Mouse (Mus musculus) lung, embryonic 14.5 days (tissue): ENCODE measurements around the gene Tfpt. TPM values are rescaled to one million over a fixed set of nuclear protein-coding genes. Genes with fewer than 3 reads are reported as not detected.
A peak's percentile ranks its signal among the peaks of the same experiment; 100 is the strongest.

Experiments
- ATAC-seq: fragments of 200-750 bp; cut with Nextera tagmentation; 2 replicates; pipeline ENCODE4 v1.8.0; 2017; ENCODE audit warnings: mild to moderate bottlenecking, moderate TSS enrichment, moderate library complexity; ENCODE audit not compliant: insufficient read depth
- DNase-seq: peaks from one replicate; pipeline ENCODE4 v3.0.0-alpha.2; 2015
- H3K27ac ChIP-seq: fragments of 300-500 bp; sonication (generic); 2 replicates; pipeline ENCODE4 v1.5.1; 2014; ENCODE audit warnings: low read depth, mild to moderate bottlenecking, moderate library complexity
- H3K27me3 ChIP-seq: fragments of 300-500 bp; sonication (generic); 2 replicates; pipeline ENCODE4 v1.6.1; 2014; ENCODE audit warnings: low read length, control low read depth; ENCODE audit not compliant: insufficient read depth
- H3K36me3 ChIP-seq: fragments of 300-500 bp; sonication (generic); 2 replicates; pipeline ENCODE4 v1.6.1; 2014; ENCODE audit warnings: control low read depth; ENCODE audit not compliant: insufficient read depth
- H3K4me1 ChIP-seq: fragments of 300-500 bp; sonication (generic); 2 replicates; pipeline ENCODE4 v1.6.1; 2014; ENCODE audit warnings: antibody characterized with exemption, control low read depth; ENCODE audit not compliant: insufficient read depth
- H3K4me2 ChIP-seq: fragments of 300-500 bp; sonication (generic); 2 replicates; pipeline ENCODE4 v1.6.1; 2014; ENCODE audit warnings: mild to moderate bottlenecking
- H3K4me3 ChIP-seq: fragments of 300-500 bp; sonication (generic); 2 replicates; pipeline ENCODE4 v1.5.1; 2014; ENCODE audit warnings: low read depth, low read length
- H3K9ac ChIP-seq: fragments of 300-500 bp; sonication (generic); 2 replicates; pipeline ENCODE4 v1.6.1; 2014
- H3K9me3 ChIP-seq: fragments of 300-500 bp; sonication (generic); 2 replicates; pipeline ENCODE4 v1.6.1; 2016; ENCODE audit warnings: low read depth, low read length, control low read depth
- CTCF ChIP-seq: IDR thresholded peaks from 2 replicates; pipeline ENCODE4 v1.5.1; 2016; ENCODE audit warnings: antibody characterized with exemption, low read depth
- WGBS: fragments of 180-500 bp; shearing (Covaris S2); extraction: QIAGEN DNeasy Blood & Tissue Kit; methylation state at CpG from one replicate; pipeline ENCODE4 v1.1.7; 2014; 5-methylcytosine and 5-hydroxymethylcytosine counted together
- polyA plus RNA-seq: library from polyadenylated mRNA; unstranded; fragments of >200 nt; fragmentation: Nextera tagmentation; extraction: Ambion mirVana; gene quantifications from 2 replicates; pipeline ENCODE4 v1.2.1, GENCODE M21; 2014

Gene Tfpt
- polyA plus RNA-seq, 1 experiment from 2014 or later: 27.2 TPM

DNA sequence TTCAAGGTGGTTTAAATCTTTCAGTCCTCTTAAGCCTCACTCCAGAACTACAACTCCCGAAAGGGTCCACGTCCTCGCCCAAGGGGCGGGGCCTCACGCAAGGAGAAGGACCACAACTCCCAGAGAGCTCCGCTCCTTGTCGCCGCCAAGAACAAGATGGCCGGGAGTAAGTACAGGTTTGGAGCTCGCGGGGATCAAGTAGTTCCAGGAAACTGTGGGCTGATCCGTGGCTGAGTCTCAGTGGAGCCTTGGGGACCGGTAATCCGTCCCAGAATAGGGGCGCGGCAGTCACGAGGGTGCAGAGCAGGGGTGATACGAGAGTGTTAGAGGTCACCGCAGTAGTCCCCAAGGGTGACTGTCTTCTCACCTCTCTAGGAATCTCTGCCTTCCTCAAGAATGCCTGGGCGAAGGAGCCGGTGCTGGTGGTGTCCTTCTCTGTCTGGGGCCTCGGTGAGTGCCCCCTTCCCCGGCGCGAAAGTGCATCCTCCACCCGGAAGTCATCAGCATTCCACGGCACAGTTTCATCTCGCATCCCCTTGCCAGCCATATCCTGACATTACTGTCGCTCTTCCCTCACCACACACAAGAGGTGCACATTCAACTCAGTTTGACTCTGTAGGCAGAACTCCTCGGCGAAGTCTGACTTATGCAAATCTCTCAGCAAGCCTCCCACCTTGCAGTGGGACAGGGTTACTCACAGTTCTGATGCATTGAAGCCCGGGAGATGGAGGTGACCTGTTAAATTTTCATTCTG lies 12.3 kb downstream of the Tfpt start, which contains the start of gene Ndufa3:
Ndufa3 (plus strand) TSS at position 132 of the 754 bp plus-strand sequence.
- under 1% methylated on average over 32 of the region's 32 CpGs for WGBS

DNA sequence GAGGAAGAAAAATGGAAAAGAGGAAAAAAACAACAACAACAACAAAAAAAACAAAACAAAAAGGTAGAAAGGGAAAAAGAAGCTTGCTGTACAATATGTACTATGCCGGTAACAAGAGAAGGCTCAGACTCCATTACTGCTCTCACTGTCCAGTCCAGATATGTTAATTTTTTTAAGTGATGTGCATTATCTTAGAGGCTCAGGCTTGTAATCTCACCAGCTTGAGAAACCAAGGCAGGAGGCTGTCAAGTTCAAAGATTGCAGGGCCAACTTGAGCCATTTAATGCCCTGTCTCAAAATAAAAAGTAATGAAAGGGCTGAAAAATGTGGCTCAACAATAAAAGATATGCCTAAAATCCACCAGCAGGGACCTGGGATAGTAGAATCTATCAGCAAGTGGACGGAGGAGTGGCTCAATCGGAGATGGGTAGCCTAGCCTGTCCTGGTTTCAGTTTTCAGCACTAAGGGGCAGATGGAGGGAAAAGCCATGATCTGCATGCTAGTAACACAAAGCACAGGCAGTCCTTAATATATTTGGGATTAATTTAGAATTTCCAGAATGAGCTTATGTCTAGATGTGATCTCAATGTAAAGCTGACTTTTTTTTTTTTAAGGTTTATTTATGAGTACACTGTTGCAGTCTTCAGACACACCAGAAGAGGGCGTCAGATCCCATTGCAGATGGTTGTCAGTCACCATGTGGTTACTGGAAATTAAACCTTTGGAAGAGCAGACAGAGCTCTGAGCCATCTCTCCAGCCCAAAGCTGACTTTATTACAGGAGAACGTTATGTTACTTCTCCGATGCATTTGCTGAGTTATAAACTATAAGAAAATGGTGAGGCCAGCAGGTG lies 13.1 kb downstream of the Tfpt start:
- ATAC-seq: peak; percentile 57
- H3K4me1 ChIP-seq: no peaks in the 10 kb centered on the region

More for the DNA sequence above, 12.3 kb downstream of the Tfpt start, which contains the start of gene Ndufa3:
- ATAC-seq (peak; percentile 97), DNase-seq (peak; percentile 93)
- Histone ChIP-seq H3K27ac (0 out of 2 replicates have a peak within 1 kb of the TSS, but pooled peaks have one; percentile 50), H3K9me3 (no peaks in the 10 kb centered on the region), H3K4me1 (no peaks in the 10 kb centered on the region), H3K36me3 (peaks cover 24% of the 10 kb centered on the region; the same call in 1 of the 2 replicates), H3K27me3 (no peaks in the 10 kb centered on the region), H3K9ac (peak within 1 kb of the TSS; percentile 77), H3K4me3 (peak within 1 kb of the TSS; percentile 81), H3K4me2 (peak within 1 kb of the TSS; percentile 79)
- no peak for TF ChIP-seq CTCF

DNA sequence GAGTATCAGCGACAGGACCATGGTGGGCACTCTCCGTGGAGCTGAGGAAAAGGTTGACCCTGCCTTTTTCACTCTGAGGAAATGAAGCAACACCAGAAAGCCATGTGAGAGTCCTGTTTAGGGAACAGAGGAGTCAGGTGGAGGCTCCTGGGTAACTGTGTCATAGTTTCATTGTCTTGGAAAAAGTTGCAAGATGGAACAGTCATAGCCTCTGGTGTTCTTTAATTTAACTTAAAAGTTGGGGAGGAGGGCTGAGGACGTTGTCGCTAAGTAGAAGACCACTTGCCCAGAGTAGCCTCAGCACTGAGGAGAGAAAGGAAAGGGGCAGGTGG lies 13.7 kb downstream of the Tfpt start, which contains the start of gene Oscar:
Oscar (minus strand) TSS at position 101 of the 332 bp plus-strand sequence.
- peaks cover 13% of the 10 kb centered on the region; the same call in 1 of the 2 replicates for H3K36me3 ChIP-seq
- no peaks in the 10 kb centered on the region for H3K4me1 ChIP-seq
- peak within 1 kb of the TSS; percentile 79 for H3K4me2 ChIP-seq
- H3K4me3 ChIP-seq: peak within 1 kb of the TSS; percentile 81; the same call in 1 of the 2 replicates
- WGBS: 77% methylated on average over 4 of the region's 4 CpGs
- H3K9ac ChIP-seq: no peak within 1 kb of the TSS
- no peak for ATAC-seq
- no peak for TF ChIP-seq CTCF
- no peak for DNase-seq
- no peak within 1 kb of the TSS for H3K27ac ChIP-seq
- no peaks in the 10 kb centered on the region for H3K27me3 ChIP-seq
- H3K9me3 ChIP-seq: no peaks in the 10 kb centered on the region

More for the DNA sequence above, 13.1 kb downstream of the Tfpt start:
- Histone ChIP-seq H3K4me3 (peak overlapping the region; percentile 81), H3K27me3 (no peaks in the 10 kb centered on the region), H3K4me2 (peak overlapping the region; percentile 79), H3K27ac (no peak overlapping the region), H3K9ac (peak overlapping the region; percentile 77; the same call in 1 of the 2 replicates), H3K36me3 (peaks cover 18% of the 10 kb centered on the region; the same call in 1 of the 2 replicates), H3K9me3 (no peaks in the 10 kb centered on the region)
- DNase-seq: no peak
- peak; percentile 65 for TF ChIP-seq CTCF
- 41% methylated on average over 6 of the region's 6 CpGs for WGBS

DNA sequence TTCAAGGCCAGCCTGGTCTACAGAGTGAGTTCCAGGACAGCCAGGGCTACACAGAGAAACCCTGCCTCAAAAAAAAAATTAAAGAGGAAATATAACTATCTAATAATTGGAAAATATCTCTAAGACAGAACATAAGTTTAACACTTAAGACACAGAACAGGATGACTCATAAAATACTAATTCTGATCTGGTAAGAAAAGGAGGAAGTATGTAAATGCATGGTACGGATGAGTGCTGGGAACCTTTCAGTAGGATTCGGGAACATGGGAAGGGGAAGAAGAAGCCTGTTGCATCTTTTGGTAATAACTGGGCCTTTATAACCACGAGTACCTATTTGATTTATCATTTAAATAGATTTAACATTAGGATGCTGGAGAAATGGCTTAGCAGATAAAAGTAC lies 15.7 kb downstream of the Tfpt start:
- TF ChIP-seq CTCF: no peak
- ATAC-seq: no peak
- WGBS: 71% methylated on average over 3 of the region's 3 CpGs
- Histone ChIP-seq H3K4me2 (no peak overlapping the region), H3K36me3 (no peaks in the 10 kb centered on the region), H3K9me3 (no peaks in the 10 kb centered on the region), H3K9ac (no peak overlapping the region), H3K27ac (no peak overlapping the region), H3K4me3 (no peak overlapping the region), H3K27me3 (no peaks in the 10 kb centered on the region), H3K4me1 (no peaks in the 10 kb centered on the region)
- DNase-seq: no peak

DNA sequence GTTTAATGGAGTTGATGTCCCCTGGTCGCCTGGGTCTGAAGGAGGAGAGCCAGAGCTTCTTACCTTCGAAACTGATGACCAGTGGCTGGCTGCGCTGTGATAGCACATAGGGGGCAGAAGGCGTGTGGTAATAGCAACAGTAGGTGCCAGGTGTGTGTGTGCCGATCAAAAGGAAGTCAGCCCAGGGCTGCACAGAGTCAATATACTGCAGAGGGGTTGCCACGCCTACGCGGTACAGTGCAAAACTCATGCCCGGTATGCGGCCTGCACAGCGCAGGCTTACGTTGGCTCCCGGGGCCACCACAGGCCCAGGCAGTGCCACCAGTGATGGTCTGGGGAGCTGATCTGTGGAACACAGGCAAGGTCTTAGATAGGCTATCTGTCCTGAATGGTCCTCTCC lies 18.7 kb downstream of the Tfpt start:
- Histone ChIP-seq H3K9ac (no peak overlapping the region), H3K4me1 (no peaks in the 10 kb centered on the region), H3K27me3 (no peaks in the 10 kb centered on the region), H3K4me3 (no peak overlapping the region), H3K9me3 (no peaks in the 10 kb centered on the region), H3K4me2 (no peak overlapping the region), H3K36me3 (no peaks in the 10 kb centered on the region), H3K27ac (no peak overlapping the region)
- 86% methylated on average over 13 of the region's 13 CpGs for WGBS
- no peak for ATAC-seq
- no peak for TF ChIP-seq CTCF
- no peak for DNase-seq

DNA sequence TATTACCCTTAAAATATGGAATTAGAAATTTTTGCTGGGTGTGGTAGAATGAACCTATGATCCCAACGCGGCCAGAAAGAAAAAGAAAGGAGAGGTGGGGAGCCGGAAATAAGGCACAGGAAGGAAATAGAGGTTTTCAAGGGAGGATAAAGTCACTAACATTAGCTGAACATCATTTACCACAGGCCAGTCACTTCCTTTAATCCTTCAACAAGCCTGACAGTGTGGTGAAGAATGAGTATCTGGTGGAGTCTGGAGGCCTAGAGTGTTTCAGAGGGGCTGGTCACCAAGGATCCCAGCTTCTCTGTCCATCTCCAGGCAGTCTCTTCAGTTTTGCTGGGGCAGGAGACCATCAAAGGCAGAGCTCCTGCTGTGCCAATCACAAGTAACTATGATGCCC lies 19.3 kb downstream of the Tfpt start:
- H3K27ac ChIP-seq: no peak overlapping the region
- WGBS: 74% methylated on average over 3 of the region's 3 CpGs
- no peak for ATAC-seq

DNA sequence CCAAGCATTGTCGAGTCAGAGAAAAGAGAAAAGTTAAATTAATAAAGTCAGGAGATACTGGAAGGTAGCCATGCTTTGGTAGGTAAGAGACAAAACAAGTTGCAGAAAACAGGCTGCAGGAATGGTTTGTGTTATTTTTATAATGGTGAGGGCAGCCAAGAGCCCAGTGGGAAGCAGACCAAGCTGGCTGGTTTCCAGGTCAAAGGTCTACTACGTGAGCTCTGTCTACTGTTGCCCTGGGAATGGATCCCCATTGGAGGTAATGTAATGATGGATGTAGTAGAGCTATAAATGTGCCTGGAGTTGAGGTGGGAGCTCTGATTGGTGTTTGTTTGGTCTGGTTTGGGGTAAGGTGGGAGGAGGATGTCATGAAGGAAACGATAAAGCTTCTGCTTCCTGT lies 20.6 kb downstream of the Tfpt start:
- no peak overlapping the region for H3K27ac ChIP-seq
- H3K36me3 ChIP-seq: no peaks in the 10 kb centered on the region
- H3K9me3 ChIP-seq: no peaks in the 10 kb centered on the region
- H3K4me2 ChIP-seq: no peak overlapping the region
- no peak overlapping the region for H3K4me3 ChIP-seq
- DNase-seq (no peak), ATAC-seq (no peak)
- WGBS: 44% methylated on average over 3 of the region's 3 CpGs
- H3K9ac ChIP-seq: no peak overlapping the region
- no peak for TF ChIP-seq CTCF
- no peaks in the 10 kb centered on the region for H3K4me1 ChIP-seq
- H3K27me3 ChIP-seq: no peaks in the 10 kb centered on the region

More for the DNA sequence above, 19.3 kb downstream of the Tfpt start:
- Histone ChIP-seq H3K4me1 (no peaks in the 10 kb centered on the region), H3K27me3 (no peaks in the 10 kb centered on the region), H3K9me3 (no peaks in the 10 kb centered on the region), H3K9ac (no peak overlapping the region), H3K4me3 (no peak overlapping the region), H3K4me2 (no peak overlapping the region), H3K36me3 (no peaks in the 10 kb centered on the region)
- DNase-seq: no peak
- no peak for TF ChIP-seq CTCF
